Mouse (Mus musculus) lung, embryonic 14.5 days (tissue): Measurements from ENCODE around the gene S100a16. TPM values are rescaled to one million over a fixed set of nuclear protein-coding genes. Genes with fewer than 3 reads are reported as not detected.
A peak's percentile ranks its signal among the peaks of the same experiment; 100 is the strongest.

ENCODE experiments used
- ATAC-seq: fragments of 200-750 bp; cut with Nextera tagmentation; 2 replicates; pipeline ENCODE4 v1.8.0; 2017; ENCODE audit warnings: mild to moderate bottlenecking, moderate TSS enrichment, moderate library complexity; ENCODE audit not compliant: insufficient read depth
- DNase-seq: peaks from one replicate; pipeline ENCODE4 v3.0.0-alpha.2; 2015
- H3K27ac ChIP-seq: fragments of 300-500 bp; sonication (generic); 2 replicates; pipeline ENCODE4 v1.5.1; 2014; ENCODE audit warnings: low read depth, mild to moderate bottlenecking, moderate library complexity
- H3K27me3 ChIP-seq: fragments of 300-500 bp; sonication (generic); 2 replicates; pipeline ENCODE4 v1.6.1; 2014; ENCODE audit warnings: low read length, control low read depth; ENCODE audit not compliant: insufficient read depth
- H3K36me3 ChIP-seq: fragments of 300-500 bp; sonication (generic); 2 replicates; pipeline ENCODE4 v1.6.1; 2014; ENCODE audit warnings: control low read depth; ENCODE audit not compliant: insufficient read depth
- H3K4me1 ChIP-seq: fragments of 300-500 bp; sonication (generic); 2 replicates; pipeline ENCODE4 v1.6.1; 2014; ENCODE audit warnings: antibody characterized with exemption, control low read depth; ENCODE audit not compliant: insufficient read depth
- H3K4me2 ChIP-seq: fragments of 300-500 bp; sonication (generic); 2 replicates; pipeline ENCODE4 v1.6.1; 2014; ENCODE audit warnings: mild to moderate bottlenecking
- H3K4me3 ChIP-seq: fragments of 300-500 bp; sonication (generic); 2 replicates; pipeline ENCODE4 v1.5.1; 2014; ENCODE audit warnings: low read depth, low read length
- H3K9ac ChIP-seq: fragments of 300-500 bp; sonication (generic); 2 replicates; pipeline ENCODE4 v1.6.1; 2014
- H3K9me3 ChIP-seq: fragments of 300-500 bp; sonication (generic); 2 replicates; pipeline ENCODE4 v1.6.1; 2016; ENCODE audit warnings: low read depth, low read length, control low read depth
- CTCF ChIP-seq: IDR thresholded peaks from 2 replicates; pipeline ENCODE4 v1.5.1; 2016; ENCODE audit warnings: antibody characterized with exemption, low read depth
- WGBS: fragments of 180-500 bp; shearing (Covaris S2); extraction: QIAGEN DNeasy Blood & Tissue Kit; methylation state at CpG from one replicate; pipeline ENCODE4 v1.1.7; 2014; 5-methylcytosine and 5-hydroxymethylcytosine counted together
- polyA plus RNA-seq: library from polyadenylated mRNA; unstranded; fragments of >200 nt; fragmentation: Nextera tagmentation; extraction: Ambion mirVana; gene quantifications from 2 replicates; pipeline ENCODE4 v1.2.1, GENCODE M21; 2014

The S100a16 gene
- polyA plus RNA-seq: 161 and 175 TPM in 2 replicates

GRCm38 (mm10) chr3:90537141-90537904, at the start of gene S100a16:
S100a16 (plus strand) TSS chr3:90537254.
- Histone ChIP-seq H3K9ac (no peak within 1 kb of the TSS), H3K4me3 (peak within 1 kb of the TSS; percentile 3; the same call in 1 of the 2 replicates), H3K9me3 (no peaks in the 10 kb centered on the region), H3K4me2 (peak within 1 kb of the TSS; percentile 45), H3K27ac (no peak within 1 kb of the TSS; the same call in 1 of the 2 replicates), H3K4me1 (no peaks in the 10 kb centered on the region), H3K27me3 (no peaks in the 10 kb centered on the region), H3K36me3 (no peaks in the 10 kb centered on the region)
- DNase-seq: peak; percentile 54
- peak; percentile 77 for ATAC-seq
- TF ChIP-seq CTCF: no peak
- 34% methylated on average over 10 of the region's 10 CpGs for WGBS

- Histone ChIP-seq H3K4me3 (no peak overlapping the region), H3K4me1 (0 out of 2 replicates have a peak, but pooled peaks cover 3% of the 10 kb centered on the region), H3K36me3 (peaks cover 58% of the 10 kb centered on the region), H3K4me2 (no peak overlapping the region), H3K9ac (no peak overlapping the region), H3K27me3 (no peaks in the 10 kb centered on the region), H3K27ac (no peak overlapping the region), H3K9me3 (no peaks in the 10 kb centered on the region)
- no peak for DNase-seq
- no peak for TF ChIP-seq CTCF
- ATAC-seq: no peak
- 77% methylated on average over 6 of the region's 6 CpGs for WGBS
Measured at GRCm38 (mm10) chr3:90488576-90488975, 48.5 kb upstream of the S100a16 start.

- peak within 1 kb of the TSS; percentile 73 for H3K4me2 ChIP-seq
- peak within 1 kb of the TSS; percentile 70 for H3K9ac ChIP-seq
- H3K27ac ChIP-seq: peak within 1 kb of the TSS; percentile 86
- ATAC-seq (peak; percentile 98), DNase-seq (peak; percentile 98)
- peaks cover 36% of the 10 kb centered on the region for H3K36me3 ChIP-seq
- peak; percentile 85 for TF ChIP-seq CTCF
- 0 out of 2 replicates have a peak, but pooled peaks cover 3% of the 10 kb centered on the region for H3K4me1 ChIP-seq
- H3K27me3 ChIP-seq: no peaks in the 10 kb centered on the region
- WGBS: under 1% methylated on average over 37 of the region's 37 CpGs
- H3K9me3 ChIP-seq: no peaks in the 10 kb centered on the region
- H3K4me3 ChIP-seq: peak within 1 kb of the TSS; percentile 71
Measured at GRCm38 (mm10) chr3:90490696-90491256, 46.3 kb upstream of the S100a16 start, which contains the start of gene Snapin. Snapin (minus strand) TSS chr3:90491033.

GRCm38 (mm10) chr3:90491350-90491749, 45.7 kb upstream of the S100a16 start:
- H3K4me2 ChIP-seq: no peak overlapping the region
- no peaks in the 10 kb centered on the region for H3K27me3 ChIP-seq
- 42% methylated on average over 2 of the region's 2 CpGs for WGBS
- H3K9me3 ChIP-seq: no peaks in the 10 kb centered on the region
- peaks cover 36% of the 10 kb centered on the region for H3K36me3 ChIP-seq
- no peak overlapping the region for H3K27ac ChIP-seq
- no peak overlapping the region for H3K9ac ChIP-seq
- ATAC-seq (0 out of 2 replicates have a peak, but pooled peaks have one; percentile 8), DNase-seq (peak; percentile 41)
- no peak overlapping the region for H3K4me3 ChIP-seq
- H3K4me1 ChIP-seq: 0 out of 2 replicates have a peak, but pooled peaks cover 3% of the 10 kb centered on the region
- peak; percentile 35; the same call in 1 of the 2 replicates for TF ChIP-seq CTCF

GRCm38 (mm10) chr3:90493831-90494540, 43.1 kb upstream of the S100a16 start:
- Histone ChIP-seq H3K4me2 (no peak overlapping the region), H3K27me3 (no peaks in the 10 kb centered on the region), H3K4me1 (0 out of 2 replicates have a peak, but pooled peaks cover 3% of the 10 kb centered on the region), H3K27ac (peak overlapping the region; percentile 54), H3K36me3 (peaks cover 37% of the 10 kb centered on the region), H3K9ac (no peak overlapping the region), H3K9me3 (no peaks in the 10 kb centered on the region), H3K4me3 (no peak overlapping the region)
- ATAC-seq: no peak
- no peak for TF ChIP-seq CTCF
- no peak for DNase-seq
- WGBS: 60% methylated on average over 4 of the region's 4 CpGs

- no peak overlapping the region for H3K4me3 ChIP-seq
- no peaks in the 10 kb centered on the region for H3K27me3 ChIP-seq
- TF ChIP-seq CTCF: no peak
- no peak overlapping the region for H3K27ac ChIP-seq
- no peak for DNase-seq
- H3K4me1 ChIP-seq: no peaks in the 10 kb centered on the region
- H3K9ac ChIP-seq: no peak overlapping the region
- peaks cover 49% of the 10 kb centered on the region for H3K36me3 ChIP-seq
- no peaks in the 10 kb centered on the region for H3K9me3 ChIP-seq
- WGBS: 87% methylated on average over 7 of the region's 7 CpGs
- H3K4me2 ChIP-seq: no peak overlapping the region
- no peak for ATAC-seq
Measured at GRCm38 (mm10) chr3:90495850-90496525, 41.1 kb upstream of the S100a16 start.
